Mouse (Mus musculus) heart, adult 18-20 months (tissue): ENCODE measurements around the gene Apoa2. TPM values are rescaled to one million over a fixed set of nuclear protein-coding genes. Genes with fewer than 3 reads are reported as not detected.
A peak's percentile ranks its signal among the peaks of the same experiment; 100 is the strongest.

Experiments used
- DNase-seq, 2 experiments: peaks; one replicate each; pipeline ENCODE4 v3.0.0; 2021 to 2022; ENCODE audit warnings: mixed read lengths in 1 of 2
- long read RNA-seq, 2 experiments: library from polyadenylated mRNA; stranded (forward); transcript quantifications; one replicate each; pipeline ENCODE4 v2.0.0; 2021
- total RNA-seq, 2 experiments: library from RNA; stranded (reverse); gene quantifications; 2 replicates each; pipeline ENCODE4 v1.2.3; 2021

Gene Apoa2
- 1 to 10 TPM; 2.0 to 2.7 TPM for total RNA-seq
- long read RNA-seq, experiment 1, partial matches to known transcripts: 0 of 3 reads
- long read RNA-seq, experiment 1, other reads (novel, unspliced or antisense): 3 of 3 reads
- long read RNA-seq, experiment 2: 0 reads

DNA sequence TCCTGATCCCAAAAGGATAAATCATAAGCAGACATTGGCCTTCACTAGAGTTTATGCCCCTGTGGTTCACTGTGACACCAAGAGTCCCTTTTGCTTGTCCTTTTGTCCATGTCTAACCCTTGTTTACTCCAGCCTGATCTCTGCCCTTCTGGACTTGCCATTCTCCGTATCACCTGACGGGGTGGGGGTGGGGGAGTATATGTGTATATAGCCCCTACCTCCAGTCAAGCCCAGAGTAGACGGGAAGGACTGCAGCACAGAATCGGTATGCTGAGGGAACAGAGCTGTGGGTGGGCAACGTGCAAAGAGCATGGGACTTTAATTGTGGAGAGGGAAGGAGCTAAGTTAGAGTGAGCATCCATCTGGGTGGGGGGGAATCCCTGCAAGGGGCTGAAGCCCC lies at the start of gene Apoa2:
Gene Apoa2 (plus strand): TSS at position 198 of the 400 bp plus-strand sequence.
- DNase-seq: no peak

- DNase-seq: no peak
Measured at GRCm38 (mm10) chr1:171179487-171180171, 45.2 kb upstream of the Apoa2 start.

DNA sequence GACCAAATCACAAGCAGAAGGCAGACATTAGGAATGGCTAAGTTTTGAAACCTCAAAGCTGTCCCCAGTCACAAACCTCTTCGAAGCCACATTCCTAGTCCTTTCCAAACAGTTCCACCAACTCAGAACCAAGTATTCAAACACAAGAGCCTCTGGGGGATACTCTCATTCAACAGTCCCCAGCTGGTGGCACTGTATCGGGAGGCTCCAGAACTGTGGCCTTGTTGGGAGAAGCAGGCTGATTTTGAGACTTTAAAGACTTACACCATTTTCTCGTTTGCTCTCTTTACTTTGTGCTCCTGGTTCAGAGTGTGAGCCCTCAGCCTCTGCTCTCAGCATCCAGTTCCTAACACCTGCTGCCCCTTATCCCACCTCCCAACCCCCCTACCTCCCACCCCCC lies 41.8 kb upstream of the Apoa2 start:
- no peak for DNase-seq

GRCm38 (mm10) chr1:171183620-171184019 lies 41.2 kb upstream of the Apoa2 start:
- DNase-seq: peak; percentile 77 to 80

GRCm38 (mm10) chr1:171184314-171184713 lies 40.5 kb upstream of the Apoa2 start:
- peak; percentile 61 to 73 for DNase-seq

- no peak for DNase-seq
Measured at GRCm38 (mm10) chr1:171185655-171186054, 39.2 kb upstream of the Apoa2 start.

- DNase-seq: no peak
Measured at GRCm38 (mm10) chr1:171187851-171188700, 36.8 kb upstream of the Apoa2 start.

- DNase-seq: peak; percentile 47 to 49
Measured at GRCm38 (mm10) chr1:171189046-171189445, 35.8 kb upstream of the Apoa2 start.

DNA sequence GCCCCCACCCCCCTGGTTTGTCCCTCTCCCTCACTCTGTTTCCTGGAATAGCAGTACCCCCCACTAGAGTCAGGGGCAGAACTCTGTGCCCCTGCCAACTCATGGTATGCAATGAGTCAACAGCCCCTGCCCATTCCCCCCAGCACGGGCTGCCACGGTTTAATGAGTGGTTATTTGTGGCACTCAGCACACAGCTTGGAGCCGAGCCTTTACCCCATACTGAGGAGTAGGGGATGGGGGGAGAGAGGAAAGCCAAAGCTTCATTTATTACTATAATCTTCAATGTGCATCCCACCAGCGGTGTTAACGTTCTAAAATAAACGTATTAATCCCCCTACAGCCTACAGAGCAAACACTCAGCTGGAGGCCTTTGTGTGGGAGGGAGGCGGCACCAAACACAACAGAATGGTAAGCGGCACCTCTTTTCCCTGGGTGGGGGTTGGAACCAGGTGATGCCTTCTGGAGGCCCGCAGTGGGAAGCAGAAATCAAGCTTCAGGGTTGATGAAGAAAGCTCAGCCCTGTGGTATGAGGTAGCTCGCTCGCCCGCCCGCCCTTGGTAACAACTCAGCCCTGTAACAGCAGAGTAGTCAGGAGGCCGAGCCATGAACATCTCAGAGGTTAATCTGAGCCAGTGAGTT lies 35.3 kb upstream of the Apoa2 start:
- DNase-seq: no peak

GRCm38 (mm10) chr1:171190832-171191231 lies 34.0 kb upstream of the Apoa2 start:
- DNase-seq: no peak

DNA sequence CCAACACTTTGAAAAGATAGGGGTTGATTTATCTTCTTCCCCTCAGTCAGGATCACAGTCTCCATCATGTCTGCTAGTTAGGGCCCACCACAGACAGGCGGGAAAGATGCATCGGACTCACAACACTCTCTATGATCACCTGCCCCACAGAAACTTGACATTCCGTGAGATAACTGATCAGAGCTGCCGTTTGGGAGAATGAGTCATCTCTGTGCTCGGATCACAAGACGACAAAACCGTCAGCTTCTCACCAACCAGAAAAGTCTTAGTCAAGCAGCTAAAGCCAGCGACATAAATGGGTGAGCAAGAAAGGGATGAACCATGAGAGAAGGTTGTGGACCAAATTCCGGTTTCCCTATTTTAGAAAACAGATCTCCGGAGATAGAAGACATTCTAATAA lies 32.6 kb upstream of the Apoa2 start:
- no peak for DNase-seq

GRCm38 (mm10) chr1:171193093-171193840 lies 31.6 kb upstream of the Apoa2 start:
- DNase-seq: peak in 1 of 2 experiments; percentile 49

DNA sequence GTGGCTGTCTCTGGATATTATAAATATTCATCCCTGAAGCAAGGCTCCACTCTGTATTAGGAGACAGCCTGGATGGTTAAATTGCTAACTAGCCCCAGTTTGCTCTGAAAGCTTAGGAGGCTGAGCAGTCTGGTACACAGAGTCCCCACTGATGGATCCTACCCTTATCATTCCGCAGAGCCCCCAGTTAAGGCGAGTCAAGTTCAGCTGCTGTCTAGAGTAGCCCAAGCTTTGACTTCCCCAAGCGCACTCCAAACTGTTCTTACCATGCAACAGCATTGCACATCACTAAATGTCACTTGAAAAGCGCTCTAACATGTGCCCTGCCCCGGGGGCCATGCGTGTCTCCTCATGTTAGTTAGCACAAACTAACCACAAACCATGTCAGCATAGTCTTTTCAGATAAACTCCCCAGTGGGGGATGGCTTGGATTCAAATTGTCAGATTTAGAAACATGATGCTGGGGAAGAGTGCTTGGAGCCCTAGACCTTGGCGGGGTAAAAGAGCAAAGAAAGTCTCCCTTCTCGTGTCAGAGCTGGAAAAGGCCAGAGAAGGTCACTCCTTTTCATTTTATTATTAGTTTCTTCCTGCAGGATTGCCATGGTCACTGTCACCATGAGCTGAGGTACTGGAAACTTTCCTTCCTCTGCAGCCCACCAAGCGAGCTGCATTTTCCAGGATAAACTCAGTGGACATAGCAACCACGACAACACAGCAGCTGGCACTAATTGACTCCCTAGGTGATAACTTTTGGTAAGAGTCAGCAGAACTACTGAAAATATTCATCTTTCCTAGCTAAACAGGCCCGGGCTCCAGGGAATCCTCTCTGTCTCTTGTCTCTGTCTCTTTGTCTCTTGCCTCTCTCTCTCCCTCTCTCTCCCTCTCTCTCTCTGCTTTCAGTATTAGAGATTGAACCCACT lies 30.7 kb upstream of the Apoa2 start:
- peak in 1 of 2 experiments; percentile 48 for DNase-seq

GRCm38 (mm10) chr1:171195046-171195822 lies 29.6 kb upstream of the Apoa2 start:
- no peak for DNase-seq

DNA sequence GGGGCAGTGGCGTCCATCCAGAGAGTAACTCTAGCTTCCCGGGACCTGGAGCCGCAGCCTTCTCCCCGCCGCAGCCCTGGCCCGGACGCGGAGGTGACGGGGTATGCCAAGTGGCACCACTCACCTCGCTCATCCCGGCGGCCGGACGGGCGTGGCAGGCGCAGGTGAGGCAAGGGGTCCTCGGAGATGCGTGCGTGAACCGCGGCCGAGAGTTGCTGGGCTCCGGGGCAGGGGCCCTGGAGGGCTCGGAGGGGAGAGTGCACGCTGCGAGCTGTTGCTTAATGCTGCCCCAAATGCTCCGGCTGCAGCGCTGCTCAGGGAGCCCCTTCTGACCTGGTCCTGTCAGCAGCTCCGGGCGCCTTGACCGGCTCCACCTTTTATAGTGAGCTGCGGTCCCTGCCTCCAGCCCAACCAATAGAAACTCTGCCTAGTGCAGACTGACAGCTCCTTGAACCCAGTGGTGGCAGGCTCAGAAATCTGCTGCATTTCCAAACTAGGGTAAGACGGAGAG lies 28.9 kb upstream of the Apoa2 start, which contains the start of gene Pcp4l1:
Gene Pcp4l1 (minus strand): TSS at position 382 of the 511 bp plus-strand sequence.
- DNase-seq: peak; percentile 81 to 88

DNA sequence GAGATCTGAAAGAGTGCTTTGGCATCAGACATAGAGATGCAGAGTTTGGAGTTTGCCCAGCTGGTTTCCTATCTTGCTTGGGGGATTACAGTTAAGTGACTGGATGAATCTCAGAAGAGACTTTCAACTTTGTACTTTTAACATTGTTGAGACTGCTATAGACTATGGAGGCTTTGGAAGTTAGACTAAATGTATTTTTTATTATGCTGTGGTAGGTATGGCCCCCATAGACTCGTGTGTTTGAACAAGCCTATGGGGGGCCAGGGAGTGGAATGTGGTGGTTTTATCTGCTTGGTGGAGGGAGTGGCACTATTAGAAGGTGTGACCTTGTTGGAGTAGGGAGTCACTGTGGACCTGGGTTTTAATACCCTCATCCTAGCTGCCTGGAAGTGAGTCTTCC lies 25.3 kb upstream of the Apoa2 start:
- DNase-seq: no peak

- DNase-seq: no peak
Measured at GRCm38 (mm10) chr1:171200769-171201168, 24.1 kb upstream of the Apoa2 start.

GRCm38 (mm10) chr1:171203471-171204248 lies 21.2 kb upstream of the Apoa2 start:
- no peak for DNase-seq

DNA sequence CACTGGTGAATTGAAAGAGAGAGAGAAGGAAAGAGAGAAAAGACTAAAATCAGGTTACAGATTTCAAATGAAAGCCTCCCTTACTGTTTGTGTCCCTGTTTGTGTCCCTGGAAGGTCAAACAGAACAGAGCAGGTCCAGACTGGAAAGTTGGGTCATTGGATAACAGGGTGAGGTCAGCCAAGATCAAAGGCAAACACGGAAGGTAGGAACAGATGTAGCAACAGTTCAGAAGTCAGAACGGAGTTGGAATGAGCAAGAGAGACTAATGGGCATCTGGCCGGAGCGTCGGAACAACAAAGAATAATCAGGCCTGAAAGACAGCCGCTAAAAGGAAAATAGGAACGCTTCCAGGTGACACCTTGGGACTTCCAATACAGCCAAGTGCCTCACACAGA lies 20.6 kb upstream of the Apoa2 start:
- DNase-seq: no peak
